Mouse (Mus musculus) brain, embryonic 14.5 days (tissue): ENCODE results near the gene Grk2.

ENCODE experiments used
- CTCF ChIP-seq: fragments of 200-500 bp; IDR thresholded peaks from 2 replicates; pipeline ENCODE4 v1.5.1; 2012; ENCODE audit warnings: inconsistent platforms, mild to moderate bottlenecking, moderate library complexity, borderline replicate concordance; ENCODE audit not compliant: insufficient read depth, insufficient read length; ENCODE audit errors: extremely low read depth
- POLR2A ChIP-seq: fragments of 200-500 bp; IDR thresholded peaks from 2 replicates; pipeline ENCODE4 v1.6.1; 2012; ENCODE audit warnings: mild to moderate bottlenecking, inconsistent platforms, borderline replicate concordance; ENCODE audit not compliant: poor library complexity, insufficient read depth, insufficient read length, severe bottlenecking; ENCODE audit errors: extremely low read depth

DNA sequence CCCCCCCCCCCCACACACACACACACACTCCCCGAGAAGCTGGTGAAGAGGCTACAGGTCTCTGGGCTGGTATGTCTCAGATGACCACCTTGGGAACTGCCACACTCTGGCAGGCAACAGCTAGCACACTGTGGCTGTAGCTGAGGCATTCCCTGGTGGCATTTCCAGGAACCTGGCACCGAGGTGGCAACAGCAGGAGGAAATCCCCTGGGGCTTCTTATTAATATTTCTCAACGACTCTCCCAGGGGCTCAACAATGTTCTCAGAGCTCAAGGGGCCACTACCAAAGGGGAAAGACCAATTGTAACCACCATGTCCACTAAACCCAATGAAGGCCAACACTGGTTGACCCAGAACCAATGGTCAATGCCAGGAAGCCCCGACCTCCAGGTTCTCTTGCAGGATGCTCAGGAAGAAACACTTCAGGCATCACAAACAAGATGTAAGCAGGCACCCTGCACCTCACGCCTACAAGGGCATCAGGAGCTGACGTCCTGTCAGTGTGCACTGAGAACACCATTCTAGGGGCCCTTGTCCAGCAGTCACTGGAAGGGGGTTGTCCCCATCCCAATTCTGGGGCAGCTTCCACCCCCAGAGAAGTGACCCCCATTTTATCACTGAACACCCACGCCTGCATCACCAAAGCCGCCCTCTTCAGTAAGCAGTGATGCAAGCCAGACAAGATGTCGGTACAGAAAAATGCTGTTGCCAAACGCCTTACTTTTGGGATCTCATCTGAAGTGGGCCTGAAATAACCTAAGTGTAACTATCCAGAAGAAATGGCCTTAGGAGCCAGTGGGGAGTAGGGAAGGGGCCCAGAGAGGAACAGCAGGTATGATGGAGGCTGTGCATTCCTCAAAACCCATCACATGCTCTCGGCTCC lies 4.9 kb downstream of the Grk2 start:
- TF ChIP-seq POLR2A (no peak), CTCF (no peak)
